Comparison of ENCODE assay signal across 11 mouse cellular contexts in genomic region chr1:150466132-150466531, GRCm38 (mm10). TPM values are rescaled to one million over a fixed set of nuclear protein-coding genes. Genes with fewer than 3 reads are reported as not detected.
DNase-seq lines count a peak whose midpoint lies in the region; ATAC-seq and TF ChIP-seq lines count a peak whose summit lies in the region.
"Had no signal": no experiment of that assay in that cellular context is flagged by ENCODE, and none has a peak within 500 bp of the region (broad histone marks: within the 10 kb centered on the region; RNA-seq: fewer than 3 reads in every experiment).

Prg4 (minus strand) TSS chr1:150466165.

- H3K27ac ChIP-seq in liver, adult 2 months (replicated peaks; ENCODE audit: insufficient read depth, low read depth, low read length), result peak within 1 kb of the TSS; percentile 44; the same call in 1 of the 2 replicates
- H3K27ac ChIP-seq in liver, embryonic 11.5 days (ENCODE audit: low read depth, low read length), result no peak within 1 kb of the TSS
- H3K27ac ChIP-seq: midbrain, embryonic 12.5 days had no signal

- no peak for ATAC-seq in liver, embryonic 11.5 days (replicated peaks; ENCODE audit: low FRiP score)

- no peaks in the 10 kb centered on the region for H3K79me2 ChIP-seq in liver, adult 2 months (ENCODE audit: control insufficient read depth, insufficient read depth, low read length)

- no peak for TF ChIP-seq POLR2A in liver, adult 2 months (IDR thresholded peaks at IDR 0.05; ENCODE audit: extremely low read depth, insufficient read depth, low read length)

- WGBS in liver, adult 2 months, result 32% methylated on average over 3 of the region's 3 CpGs
- 83% methylated on average over 3 of the region's 3 CpGs for WGBS in liver, embryonic 11.5 days

- H3K9me3 ChIP-seq in liver, embryonic 11.5 days (ENCODE audit: control insufficient read depth, low read length), result no peaks in the 10 kb centered on the region
- H3K9me3 ChIP-seq: midbrain, embryonic 12.5 days had no signal

- no peaks in the 10 kb centered on the region for H3K36me3 ChIP-seq in liver, adult 2 months (ENCODE audit: control insufficient read depth, insufficient read depth, low read length)
- H3K36me3 ChIP-seq in liver, embryonic 11.5 days (ENCODE audit: control insufficient read depth, insufficient read depth, low read length), result no peaks in the 10 kb centered on the region
- H3K36me3 ChIP-seq: midbrain, embryonic 12.5 days had no signal

- peak; percentile 20 for DNase-seq in gastrocnemius, postnatal 25 days
- no peak for DNase-seq in gastrocnemius, adult 8-10 months (ENCODE audit: low spot score in 2 of 2)
- DNase-seq in liver, adult 2 months (ENCODE audit: extremely low read depth, low read depth, low spot score), result peak; percentile 98
- no peak for DNase-seq in liver, embryonic 11.5 days (ENCODE audit: low spot score)
- DNase-seq in fat pad, adult 2 months (ENCODE audit: extremely low read depth, low read depth, low spot score), result peak; percentile 61
- peak; percentile 23 for DNase-seq in lung, postnatal 25 days (ENCODE audit: low spot score)
- no peak for DNase-seq in right cerebral cortex, postnatal 36 days (ENCODE audit: low spot score in 2 of 2)
- DNase-seq: cerebellum, adult 8-10 months; layer of hippocampus, postnatal 36 days; left cerebral cortex, postnatal 4 days had no signal

- no peak within 1 kb of the TSS for H3K9ac ChIP-seq in liver, adult 2 months (ENCODE audit: low read depth, low read length)
- no peak within 1 kb of the TSS for H3K9ac ChIP-seq in liver, embryonic 11.5 days (ENCODE audit: low read depth, low read length)
- H3K9ac ChIP-seq: midbrain, embryonic 12.5 days had no signal

- peak within 1 kb of the TSS; percentile 31; the same call in 1 of the 2 replicates for H3K4me3 ChIP-seq in liver, adult 2 months (ENCODE audit: insufficient read depth, low read depth, low read length)
- H3K4me3 ChIP-seq in liver, embryonic 11.5 days (ENCODE audit: low read depth, low read length), result no peak within 1 kb of the TSS
- H3K4me3 ChIP-seq: midbrain, embryonic 12.5 days had no signal

- H3K4me1 ChIP-seq in liver, adult 2 months (ENCODE audit: control insufficient read depth, insufficient read depth, low read length), result peaks cover 9% of the 10 kb centered on the region; the same call in 1 of the 2 replicates
- H3K4me1 ChIP-seq in liver, embryonic 11.5 days (replicated peaks; ENCODE audit: control insufficient read depth, insufficient read depth, low read length), result no peaks in the 10 kb centered on the region
- H3K4me1 ChIP-seq: midbrain, embryonic 12.5 days had no signal

- TF ChIP-seq CTCF in liver, adult 2 months (IDR thresholded peaks at IDR 0.05; ENCODE audit: low read depth, low read length), result no peak

- no peak within 1 kb of the TSS for H3K4me2 ChIP-seq in liver, embryonic 11.5 days
- H3K4me2 ChIP-seq: midbrain, embryonic 12.5 days had no signal

- no peaks in the 10 kb centered on the region for H3K27me3 ChIP-seq in liver, adult 2 months (ENCODE audit: control insufficient read depth, insufficient read depth, low read length)
- no peaks in the 10 kb centered on the region for H3K27me3 ChIP-seq in liver, embryonic 11.5 days (replicated peaks; ENCODE audit: control insufficient read depth, insufficient read depth, low read length)
- H3K27me3 ChIP-seq: midbrain, embryonic 12.5 days had no signal

RNA-seq across cellular contexts. Expression of gene Prg4, which starts in this region (rescaled TPM):
- 1 to 10 TPM; 7.0 to 8.2 TPM for total RNA-seq in gastrocnemius, postnatal 25 days (2021)
- total RNA-seq in gastrocnemius, adult 8-10 months (2022), result 10 to 100 TPM in 2 of 4 experiments, 1 to 10 TPM in 2; 2.3 to 21.5 (median 9.4) TPM
- total RNA-seq in liver, adult 2 months (2014; rRNA removed), result 19.4 and 25.5 TPM in 2 replicates
- polyA plus RNA-seq in liver, adult 2 months (2012; rRNA removed), result 13.6 and 15.8 TPM in 2 replicates
- polyA plus RNA-seq in liver, embryonic 11.5 days (2014; fragmentation: Nextera tagmentation; extraction: Ambion mirVana), result 0.38 and 0.45 TPM in 2 replicates

Comparison
In these comparisons a context has a peak if more than half of its experiments do, and no peak if none do; other contexts are left out.
1. RNA of gene Prg4 (polyA plus RNA-seq): 13.6 to 15.8 TPM in liver, adult 2 months; 0.38 to 0.45 TPM in liver, embryonic 11.5 days; every median in the first group is over 10 times any median in the second.
2. DNase-seq: peak in gastrocnemius, postnatal 25 days (single experiment), liver, adult 2 months (single experiment), fat pad, adult 2 months (single experiment) and lung, postnatal 25 days (single experiment); none in gastrocnemius, adult 8-10 months (0 of 2), liver, embryonic 11.5 days (single experiment) and right cerebral cortex, postnatal 36 days (0 of 2).